Mouse (Mus musculus): Measurements from ENCODE around the gene Tpm4.

Gene Tpm4

GRCm38 (mm10) chr8:72190215-72190539, 55.4 kb downstream of the Tpm4 start:
- no peak for DNase-seq (ENCODE audit: low read depth)

- no peak for DNase-seq (ENCODE audit: low read depth)
These were observed 57.3 kb downstream of the Tpm4 start for GRCm38 (mm10) chr8:72192065-72192464.

- no peak for DNase-seq (ENCODE audit: low read depth)
These were observed 63.2 kb downstream of the Tpm4 start for GRCm38 (mm10) chr8:72197997-72198396.

All from c-Kit-positive CD71-positive TER-119-negative erythroid progenitor cells, embryonic 14.5 days (primary cell).